Mouse (Mus musculus) cerebellum, adult (tissue): Measurements from ENCODE around the gene Neil1.

Experiments used
- ATAC-seq: cut with Nextera tagmentation; 2 replicates; pipeline ENCODE4 v1.9.2; 2017; ENCODE audit warnings: mild to moderate bottlenecking, moderate library complexity, mixed read lengths; ENCODE audit not compliant: insufficient number of reproducible peaks, low FRiP score, low TSS enrichment

Neil1 gene

DNA sequence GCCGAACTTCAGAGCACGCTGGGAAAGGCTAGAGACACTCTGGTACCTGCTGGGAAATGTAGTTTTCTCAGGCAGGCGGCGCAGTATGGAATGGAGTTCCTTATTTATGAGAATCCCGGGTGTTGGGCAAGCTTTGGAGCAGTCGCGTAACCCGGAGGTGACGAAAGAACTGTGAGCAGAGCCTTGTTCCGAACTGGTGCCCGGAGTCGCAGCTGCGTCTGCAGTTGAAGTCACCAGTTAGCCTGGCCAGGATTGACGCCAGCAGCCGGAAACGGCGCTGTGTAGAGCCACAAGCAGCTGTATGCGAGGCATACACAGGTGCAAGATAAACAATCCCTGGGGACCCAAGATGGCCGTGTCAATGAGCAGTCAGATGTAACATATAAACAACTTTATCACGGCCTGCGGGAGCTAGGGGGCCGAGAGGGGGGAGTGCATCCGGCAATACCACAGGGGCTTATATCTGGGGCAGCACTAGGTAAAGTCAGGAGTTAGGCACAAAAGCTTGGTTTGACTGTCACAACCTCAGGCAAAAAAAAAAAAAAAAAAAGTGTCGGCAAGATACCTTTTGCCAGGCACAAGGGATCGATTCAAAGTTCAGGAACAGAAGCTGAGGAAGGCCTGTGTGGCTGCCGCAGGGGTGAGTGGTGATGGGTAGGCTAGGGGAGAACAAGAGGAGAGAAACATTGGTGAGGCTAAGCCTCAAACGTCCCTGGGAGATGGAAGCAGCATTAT, at the start of gene Neil1:
TSS of gene Neil1 (minus strand) at position 162 of the 735 bp plus-strand sequence.
- peak; percentile 80 for ATAC-seq

- no peak for ATAC-seq
Observed at GRCm38 (mm10) chr9:57197414-57197813, 49.3 kb upstream of the Neil1 start.

- ATAC-seq = no peak
Observed at GRCm38 (mm10) chr9:57196708-57197107, 48.6 kb upstream of the Neil1 start.

GRCm38 (mm10) chr9:57168411-57168810, 20.3 kb upstream of the Neil1 start:
- ATAC-seq = no peak

DNA sequence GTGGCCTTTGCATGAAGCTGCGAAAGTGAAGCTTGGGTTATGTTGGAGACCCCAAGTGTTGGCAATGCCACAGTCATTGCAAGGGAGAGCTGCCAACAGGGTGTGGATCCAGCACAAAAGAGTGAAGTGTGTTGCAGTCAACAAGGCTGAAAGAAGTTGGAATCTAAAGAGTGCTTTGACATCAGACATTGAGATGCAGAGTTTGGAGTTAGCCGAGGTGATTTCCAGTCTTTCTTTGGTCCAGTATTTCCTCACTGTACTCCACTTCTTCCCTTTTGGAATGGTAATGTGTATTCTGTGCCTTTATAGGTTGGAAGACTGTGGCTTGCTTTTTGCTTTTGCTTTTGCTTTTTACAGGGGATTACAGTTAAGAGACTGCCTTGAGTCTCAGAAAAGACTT, 18.1 kb upstream of the Neil1 start:
- ATAC-seq = no peak

- ATAC-seq = no peak
Observed at GRCm38 (mm10) chr9:57163137-57163536, 15.0 kb upstream of the Neil1 start.

DNA sequence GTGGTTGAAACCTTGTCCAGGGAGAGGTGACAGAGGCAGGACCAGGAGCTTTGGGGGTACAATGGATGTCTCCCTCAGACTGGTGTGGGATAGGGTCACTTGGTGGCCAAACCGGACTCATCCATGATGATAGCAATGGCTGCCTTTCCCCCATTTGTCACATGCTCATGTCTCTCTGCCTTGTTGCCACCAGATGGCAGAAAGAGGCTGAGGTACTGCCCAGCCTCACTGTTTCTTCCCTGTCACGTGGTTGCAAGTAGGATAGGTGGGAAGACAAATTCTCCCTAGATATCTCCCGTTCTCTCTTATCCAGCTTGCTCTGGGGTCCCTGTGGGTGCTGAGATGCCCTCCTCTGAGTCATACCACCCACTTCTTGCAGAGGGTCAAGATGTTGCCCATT, 14.4 kb upstream of the Neil1 start:
- ATAC-seq = no peak

DNA sequence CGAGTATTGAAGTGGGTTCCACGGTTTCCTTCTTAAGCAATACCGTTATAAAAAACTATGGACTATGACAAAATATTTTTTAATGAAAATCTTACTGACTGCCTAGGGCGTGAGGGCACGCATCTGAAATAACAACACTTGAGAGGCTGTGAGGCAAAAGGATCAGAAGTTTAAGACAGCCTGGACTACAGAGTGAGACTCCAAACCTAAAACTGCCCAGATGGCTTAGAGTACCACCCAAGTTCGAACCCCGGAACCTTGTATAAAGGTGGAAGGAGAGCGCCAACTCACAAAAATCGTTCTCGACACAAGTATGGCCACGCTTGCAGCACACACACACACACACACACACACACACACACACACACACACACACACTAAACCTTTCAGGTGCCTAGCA, 10.4 kb upstream of the Neil1 start:
- ATAC-seq = no peak

DNA sequence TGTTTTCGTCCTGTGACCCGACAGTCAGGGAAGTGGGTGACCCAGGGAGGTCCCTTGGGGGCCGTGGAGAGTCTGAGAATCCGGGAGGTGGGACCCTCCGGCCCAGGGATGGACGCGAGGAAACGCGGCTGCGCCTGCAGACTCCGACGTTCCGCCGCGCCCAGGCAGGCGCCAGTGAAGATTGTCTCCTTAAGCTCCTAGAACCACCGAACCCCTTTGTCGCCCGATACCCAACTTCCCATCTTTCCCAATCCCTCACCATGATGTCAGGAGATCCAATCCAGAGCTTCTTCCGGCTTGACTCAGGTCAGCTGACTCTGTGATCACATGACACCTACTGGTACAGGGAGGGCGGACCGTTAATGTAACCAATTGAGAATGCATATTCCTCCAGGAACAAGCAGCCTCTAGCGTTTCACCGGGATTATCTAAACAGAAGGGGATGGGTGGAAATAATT, 9.9 kb upstream of the Neil1 start, which contains the start of gene Commd4:
TSS of gene Commd4 (minus strand) at position 319 of the 458 bp plus-strand sequence.
- ATAC-seq = peak; percentile 84

DNA sequence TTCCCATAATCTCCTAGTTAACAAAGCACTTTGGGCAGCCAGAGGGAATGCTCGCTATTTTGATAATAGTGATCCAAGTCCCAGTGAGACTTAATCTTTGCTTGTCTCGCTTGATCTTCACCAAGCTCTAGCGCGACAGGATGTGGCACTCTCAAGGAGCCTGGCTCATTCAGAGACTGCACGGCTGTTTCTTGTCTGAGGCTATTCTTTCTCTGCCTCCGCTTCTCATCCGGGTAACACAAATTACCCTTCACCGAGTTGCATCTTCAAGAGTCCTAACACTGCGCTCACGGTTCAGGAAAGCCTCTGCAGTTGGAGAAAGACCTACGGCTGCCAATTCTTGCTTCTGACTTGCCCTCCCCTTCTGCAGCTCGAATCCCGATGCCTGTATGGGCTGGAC, 9.4 kb upstream of the Neil1 start:
- ATAC-seq = no peak

GRCm38 (mm10) chr9:57156823-57157222, 8.7 kb upstream of the Neil1 start:
- ATAC-seq = no peak

- no peak for ATAC-seq
Observed at GRCm38 (mm10) chr9:57156383-57156782, 8.3 kb upstream of the Neil1 start.

GRCm38 (mm10) chr9:57152331-57152730, 4.2 kb upstream of the Neil1 start:
- no peak for ATAC-seq

DNA sequence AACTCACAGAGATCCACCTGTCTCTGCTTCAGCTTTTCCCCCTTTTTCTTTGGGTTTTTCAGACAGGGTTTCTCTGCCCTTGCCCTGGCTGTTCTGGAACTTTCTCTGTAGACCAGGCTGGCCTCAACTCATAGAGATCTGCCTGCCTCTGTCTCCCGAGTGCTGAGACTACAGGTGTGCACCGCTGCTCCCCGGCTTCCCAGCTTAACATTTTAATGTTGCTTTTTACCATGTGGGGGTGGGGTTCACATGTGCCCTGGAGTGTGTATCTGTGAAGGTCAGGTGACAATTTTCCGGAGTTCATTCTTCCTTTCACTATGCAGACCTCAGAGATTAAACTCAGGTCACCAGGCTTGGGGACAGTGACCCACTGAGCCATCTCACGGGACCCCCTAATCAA, 2.1 kb upstream of the Neil1 start:
- no peak for ATAC-seq

GRCm38 (mm10) chr9:57149021-57149420, 916 bp upstream of the Neil1 start:
- ATAC-seq = no peak

- ATAC-seq = peak; percentile 26; the same call in 1 of the 2 replicates
Observed at GRCm38 (mm10) chr9:57147205-57148143, 631 bp downstream of the Neil1 start.

- no peak for ATAC-seq
Observed at GRCm38 (mm10) chr9:57146451-57147066, 1.5 kb downstream of the Neil1 start.

- ATAC-seq = no peak
Observed at GRCm38 (mm10) chr9:57144830-57145229, 3.3 kb downstream of the Neil1 start.

DNA sequence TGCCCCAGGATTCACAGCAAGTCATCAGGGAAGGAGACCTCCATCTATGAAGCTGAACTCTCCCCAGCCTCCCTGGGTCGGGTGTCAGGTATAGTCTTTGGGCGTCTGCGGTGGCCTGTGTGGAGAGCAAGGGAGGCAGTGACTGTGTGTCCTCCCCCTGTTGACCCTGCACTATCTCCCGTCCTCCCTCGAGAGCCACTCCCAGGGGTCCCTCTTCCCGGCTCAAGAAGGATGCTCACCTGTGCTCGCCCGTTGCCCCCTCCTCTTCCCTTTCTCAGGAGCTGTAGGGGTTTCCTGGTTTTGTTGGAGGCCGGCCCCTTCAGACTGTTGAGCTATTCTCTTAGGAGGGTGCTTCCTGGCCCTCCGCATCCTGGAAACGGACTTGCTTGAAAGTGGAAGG, 4.9 kb downstream of the Neil1 start:
- no peak for ATAC-seq

DNA sequence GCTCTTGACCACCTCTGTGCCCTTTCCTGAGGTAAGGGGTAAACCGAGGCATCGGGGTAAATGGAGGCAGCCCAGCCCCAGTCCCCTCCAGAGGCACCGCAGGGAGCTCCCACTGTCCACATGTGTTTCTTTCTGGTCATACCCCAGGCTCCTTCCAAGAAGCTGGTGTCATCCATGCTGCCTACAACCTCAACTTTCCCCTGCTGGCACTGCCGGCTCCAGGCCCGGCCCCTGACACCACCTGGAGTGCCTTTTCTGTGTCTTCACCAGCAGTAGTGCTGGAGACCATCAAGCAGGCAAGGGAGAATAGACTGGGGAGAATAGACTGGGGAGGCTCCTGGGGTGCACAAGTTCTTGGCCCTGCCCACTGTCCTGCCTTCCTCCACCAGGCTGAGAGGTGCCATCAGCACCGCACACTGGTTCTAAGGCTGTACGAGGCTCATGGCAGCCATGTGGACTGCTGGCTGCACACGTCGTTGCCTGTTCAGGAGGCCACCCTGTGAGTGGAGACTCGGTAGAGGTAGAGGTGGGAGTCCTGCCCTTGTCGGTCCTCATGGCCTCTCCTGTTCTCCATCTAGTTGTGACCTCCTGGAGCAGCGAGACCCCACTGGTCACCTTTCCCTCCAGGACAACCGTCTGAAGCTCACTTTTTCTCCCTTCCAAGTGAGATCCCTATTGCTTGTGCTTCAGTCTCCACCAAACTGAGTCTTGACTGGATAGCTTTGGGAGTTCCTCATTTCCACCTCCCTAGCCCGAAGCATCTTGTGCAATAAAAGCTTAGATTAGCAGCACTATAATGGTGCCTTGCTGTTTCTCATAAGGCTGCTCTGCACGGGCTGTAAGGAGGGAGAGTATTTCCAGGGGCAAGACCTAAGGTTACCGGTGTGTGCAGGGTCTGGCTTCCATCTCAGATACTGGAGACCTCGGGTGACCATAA, 6.4 kb downstream of the Neil1 start:
- no peak for ATAC-seq
